Mouse (Mus musculus) liver, embryonic 16.5 days (tissue): ENCODE results near the gene BC067074. TPM values are rescaled to one million over a fixed set of nuclear protein-coding genes. Genes with fewer than 3 reads are reported as not detected.

Experiments used
- ATAC-seq: fragments of 200-750 bp; cut with Nextera tagmentation; 2 replicates; pipeline ENCODE4 v1.8.0; 2017; ENCODE audit warnings: low read depth, mild to moderate bottlenecking, moderate number of reproducible peaks, moderate library complexity
- H3K27ac ChIP-seq: fragments of 300-500 bp; sonication (generic); 2 replicates; pipeline ENCODE4 v1.5.1; 2014; ENCODE audit warnings: mild to moderate bottlenecking, low read length
- H3K27me3 ChIP-seq: fragments of 300-500 bp; sonication (generic); 2 replicates; pipeline ENCODE4 v1.6.1; 2014; ENCODE audit warnings: low read depth, low read length, mixed read lengths; ENCODE audit not compliant: control insufficient read depth, insufficient read depth
- H3K36me3 ChIP-seq: fragments of 300-500 bp; sonication (generic); 2 replicates; pipeline ENCODE4 v1.6.1; 2014; ENCODE audit warnings: mild to moderate bottlenecking; ENCODE audit not compliant: control insufficient read depth, insufficient read depth
- H3K4me1 ChIP-seq: fragments of 300-500 bp; sonication (generic); 2 replicates; pipeline ENCODE4 v1.6.1; 2014; ENCODE audit warnings: low read depth, low read length, mixed read lengths; ENCODE audit not compliant: control insufficient read depth
- H3K4me2 ChIP-seq: fragments of 300-500 bp; sonication (generic); 2 replicates; pipeline ENCODE4 v1.6.1; 2014; ENCODE audit warnings: low read depth, low read length, mixed read lengths
- H3K4me3 ChIP-seq: fragments of 300-500 bp; sonication (generic); 2 replicates; pipeline ENCODE4 v1.5.1; 2014; ENCODE audit warnings: low read depth, mild to moderate bottlenecking, low read length
- H3K9ac ChIP-seq: fragments of 300-500 bp; sonication (generic); 2 replicates; pipeline ENCODE4 v1.6.1; 2014; ENCODE audit warnings: low read depth, low read length
- H3K9me3 ChIP-seq: fragments of 300-500 bp; sonication (generic); replicated peaks from 2 replicates; pipeline ENCODE4 v1.6.1; 2016; ENCODE audit warnings: low read length; ENCODE audit not compliant: control insufficient read depth
- WGBS: fragments of 180-500 bp; shearing (Covaris S2); extraction: QIAGEN DNeasy Blood & Tissue Kit; methylation state at CpG from one replicate; pipeline ENCODE4 v1.1.7; 2014; ENCODE audit not compliant: insufficient replicate concordance; 5-methylcytosine and 5-hydroxymethylcytosine counted together
- polyA plus RNA-seq: library from polyadenylated mRNA; unstranded; fragments of >200 nt; fragmentation: Nextera tagmentation; extraction: Ambion mirVana; gene quantifications from 2 replicates; pipeline ENCODE4 v1.2.1, GENCODE M21; 2015

Gene BC067074
- polyA plus RNA-seq, 1 experiment from 2014 or later, result 0.18 TPM

DNA sequence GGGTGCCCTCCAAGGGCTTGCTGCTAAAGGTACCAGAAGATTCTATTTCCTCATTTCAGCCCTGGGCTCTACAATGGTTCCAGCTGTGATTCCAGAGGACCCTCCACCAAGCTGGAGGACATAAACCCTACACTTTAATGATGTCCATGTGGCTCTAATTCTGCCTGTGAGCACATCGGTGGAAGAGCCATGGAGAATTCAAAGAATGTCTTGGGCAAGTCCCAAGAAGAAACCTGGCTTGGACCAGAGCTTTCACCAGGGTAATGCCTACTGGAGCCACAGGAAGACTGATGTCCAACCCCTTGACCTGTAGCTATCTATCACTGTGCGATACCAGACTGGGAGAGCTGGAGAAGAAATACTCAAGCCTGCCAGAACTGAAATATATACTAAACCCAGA is 111.2 kb downstream of the BC067074 start:
- no peak overlapping the region for H3K4me3 ChIP-seq
- no peaks in the 10 kb centered on the region for H3K9me3 ChIP-seq
- no peaks in the 10 kb centered on the region for H3K4me1 ChIP-seq
- H3K4me2 ChIP-seq, result no peak overlapping the region
- no peak for ATAC-seq
- no peaks in the 10 kb centered on the region for H3K27me3 ChIP-seq
- 68% methylated on average over 2 of the region's 2 CpGs for WGBS
- H3K27ac ChIP-seq, result no peak overlapping the region
- H3K36me3 ChIP-seq, result no peaks in the 10 kb centered on the region
- no peak overlapping the region for H3K9ac ChIP-seq

DNA sequence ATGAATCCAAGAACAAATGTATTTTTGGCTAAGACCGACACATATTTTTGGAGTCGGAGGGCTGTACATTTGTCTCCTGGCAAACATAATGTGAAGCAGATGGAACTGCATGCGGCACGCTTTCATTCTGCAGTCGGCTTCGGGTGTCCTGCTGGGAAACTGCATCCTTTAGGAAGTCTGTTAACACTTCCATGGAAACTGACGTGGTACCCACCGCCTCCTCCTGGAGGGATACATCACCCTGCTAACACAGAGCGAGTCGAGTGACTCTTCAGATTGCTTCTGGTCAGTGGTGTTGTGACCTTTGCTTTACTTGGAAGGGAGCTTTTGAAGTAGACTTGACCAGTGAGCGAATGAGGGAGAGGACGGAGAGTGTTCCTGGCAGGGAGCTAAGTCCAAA is 117.0 kb downstream of the BC067074 start:
- Histone ChIP-seq H3K36me3 (no peaks in the 10 kb centered on the region), H3K9me3 (no peaks in the 10 kb centered on the region), H3K27ac (no peak overlapping the region), H3K4me2 (no peak overlapping the region), H3K4me3 (no peak overlapping the region), H3K27me3 (no peaks in the 10 kb centered on the region), H3K9ac (no peak overlapping the region), H3K4me1 (no peaks in the 10 kb centered on the region)
- WGBS, result 77% methylated on average over 12 of the region's 12 CpGs
- no peak for ATAC-seq

DNA sequence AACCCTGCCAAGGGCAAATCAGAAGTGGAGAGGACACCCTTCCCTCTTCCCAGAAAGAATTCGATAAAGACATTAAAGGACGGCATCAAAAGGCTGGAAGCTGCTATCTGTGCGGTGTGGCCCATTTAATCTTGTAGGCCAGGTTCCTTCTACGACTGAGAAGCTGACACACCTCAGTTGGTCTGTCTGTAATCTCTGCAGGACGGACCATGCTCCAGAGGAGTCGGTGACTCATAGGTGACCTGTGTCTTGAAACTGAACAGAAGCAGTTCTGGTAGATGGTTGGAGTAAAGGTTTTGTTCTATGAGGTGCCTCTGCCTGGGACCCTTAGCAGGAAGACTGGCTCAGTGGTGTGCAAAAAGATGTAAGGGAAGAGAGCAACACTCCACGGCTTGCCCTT is 122.6 kb downstream of the BC067074 start:
- Histone ChIP-seq H3K4me3 (no peak overlapping the region), H3K36me3 (no peaks in the 10 kb centered on the region), H3K27ac (no peak overlapping the region), H3K4me2 (no peak overlapping the region), H3K9me3 (no peaks in the 10 kb centered on the region), H3K27me3 (no peaks in the 10 kb centered on the region), H3K4me1 (no peaks in the 10 kb centered on the region; the same call in 1 of the 2 replicates), H3K9ac (no peak overlapping the region)
- no peak for ATAC-seq
- 62% methylated on average over 7 of the region's 7 CpGs for WGBS

DNA sequence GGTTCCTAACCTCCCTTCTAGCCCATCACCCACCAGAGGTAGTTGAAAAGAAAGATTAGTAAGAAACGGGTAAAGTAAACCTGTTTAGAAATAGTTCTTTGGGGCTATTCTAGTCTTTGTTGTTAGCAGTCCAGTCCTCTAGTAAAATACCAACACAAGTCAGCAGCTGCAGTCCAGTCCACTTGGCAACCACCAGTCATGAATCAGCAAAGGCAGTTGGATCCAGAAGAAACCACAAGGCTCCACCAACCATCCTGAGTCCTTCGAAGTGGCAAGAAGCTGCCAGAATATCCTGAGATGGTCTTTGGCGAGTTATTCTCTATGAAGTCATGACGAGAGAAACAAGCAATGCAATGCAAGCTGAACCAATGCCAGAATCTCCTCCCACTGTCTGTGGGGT is 124.0 kb downstream of the BC067074 start:
- Histone ChIP-seq H3K27ac (no peak overlapping the region), H3K36me3 (no peaks in the 10 kb centered on the region), H3K4me2 (no peak overlapping the region), H3K4me1 (no peaks in the 10 kb centered on the region; the same call in 1 of the 2 replicates), H3K4me3 (no peak overlapping the region), H3K9me3 (no peaks in the 10 kb centered on the region), H3K27me3 (no peaks in the 10 kb centered on the region), H3K9ac (no peak overlapping the region)
- ATAC-seq, result no peak
- WGBS, result 56% methylated on average over 4 of the region's 4 CpGs

DNA sequence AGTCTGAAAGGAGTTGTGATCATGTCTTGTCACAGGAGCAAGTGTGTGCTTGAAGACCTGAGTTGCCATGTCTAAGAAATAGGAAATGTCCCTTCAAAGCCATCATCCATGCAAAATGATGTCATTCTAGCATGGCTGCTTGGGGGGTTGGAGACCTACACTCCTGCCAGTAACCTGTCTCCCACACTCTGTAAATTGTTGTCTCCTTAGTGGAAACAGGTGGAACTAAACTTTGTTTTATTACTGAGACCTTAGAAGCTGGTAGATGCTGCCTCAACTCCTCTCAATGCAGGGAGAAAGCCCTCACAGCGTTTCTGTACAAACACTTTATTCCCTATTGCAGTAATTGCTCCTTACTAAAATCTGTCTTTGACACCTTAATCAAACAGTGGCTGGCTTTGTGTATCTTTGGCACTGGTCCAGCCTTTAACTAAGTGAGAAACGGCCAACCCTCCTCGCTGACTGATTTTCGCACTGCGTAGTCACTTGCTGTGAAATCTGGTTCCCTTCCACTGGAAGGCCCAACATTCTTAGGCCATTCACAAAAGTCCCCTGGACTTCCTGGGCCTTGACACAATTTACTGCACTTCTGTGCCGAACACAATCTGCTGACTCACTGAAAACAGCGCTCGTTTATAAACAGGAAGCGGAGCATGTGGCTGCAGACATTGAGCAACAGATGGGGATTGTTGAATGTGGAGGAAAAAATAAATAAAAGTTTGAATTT is 125.0 kb downstream of the BC067074 start:
- Histone ChIP-seq H3K27me3 (no peaks in the 10 kb centered on the region), H3K4me3 (no peak overlapping the region), H3K9me3 (no peaks in the 10 kb centered on the region), H3K27ac (no peak overlapping the region), H3K36me3 (no peaks in the 10 kb centered on the region), H3K4me2 (no peak overlapping the region), H3K9ac (no peak overlapping the region), H3K4me1 (no peaks in the 10 kb centered on the region; the same call in 1 of the 2 replicates)
- 21% methylated on average over 9 of the region's 9 CpGs for WGBS
- ATAC-seq, result peak; percentile 58; the same call in 1 of the 2 replicates

DNA sequence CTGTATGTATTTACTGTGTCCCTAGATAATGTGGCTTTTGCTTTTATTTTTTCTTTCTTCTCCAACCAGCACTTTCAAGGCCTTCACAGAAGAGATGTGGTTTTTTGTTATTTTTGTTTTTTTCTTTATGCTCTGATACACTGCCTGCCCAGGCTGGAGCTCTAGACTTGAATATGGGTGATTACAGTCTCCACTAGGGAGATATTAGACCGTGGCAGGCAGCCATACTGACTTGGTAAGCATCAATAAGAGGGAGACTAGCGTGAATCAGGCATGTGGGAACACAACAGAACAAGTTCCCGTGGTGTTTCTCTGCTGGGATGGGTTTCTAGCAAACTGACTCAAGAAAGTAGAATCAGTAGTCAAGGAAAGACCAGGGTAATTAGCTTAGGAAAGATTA is 125.7 kb downstream of the BC067074 start:
- Histone ChIP-seq H3K9ac (no peak overlapping the region), H3K9me3 (no peaks in the 10 kb centered on the region), H3K36me3 (no peaks in the 10 kb centered on the region), H3K4me2 (no peak overlapping the region), H3K4me3 (no peak overlapping the region), H3K27me3 (no peaks in the 10 kb centered on the region), H3K27ac (no peak overlapping the region), H3K4me1 (no peaks in the 10 kb centered on the region; the same call in 1 of the 2 replicates)
- WGBS, result 48% methylated on average over 3 of the region's 3 CpGs
- no peak for ATAC-seq

DNA sequence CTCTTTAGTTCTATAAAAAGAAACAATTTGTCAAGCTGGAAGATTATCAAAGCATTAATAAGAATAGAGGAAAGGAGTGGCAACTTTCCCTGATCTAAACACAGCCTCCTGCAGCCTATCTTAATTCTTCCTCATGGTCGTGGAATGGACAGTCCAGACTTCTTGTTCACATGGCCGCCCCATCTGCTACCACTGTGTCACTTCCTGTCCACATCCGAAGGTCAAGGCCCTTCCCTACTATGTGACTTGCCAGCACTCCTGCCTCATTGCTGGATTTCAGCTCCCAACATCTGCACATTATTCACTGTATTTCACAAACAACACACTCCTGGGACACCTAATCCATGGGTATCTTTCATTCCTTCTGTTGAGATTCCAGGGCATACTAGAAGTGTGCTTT is 128.5 kb downstream of the BC067074 start:
- no peaks in the 10 kb centered on the region for H3K27me3 ChIP-seq
- H3K9me3 ChIP-seq, result no peaks in the 10 kb centered on the region
- H3K4me3 ChIP-seq, result no peak overlapping the region
- no peak for ATAC-seq
- H3K36me3 ChIP-seq, result no peaks in the 10 kb centered on the region
- H3K9ac ChIP-seq, result no peak overlapping the region
- H3K4me1 ChIP-seq, result no peaks in the 10 kb centered on the region; the same call in 1 of the 2 replicates
- no peak overlapping the region for H3K4me2 ChIP-seq
- H3K27ac ChIP-seq, result no peak overlapping the region
- 47% methylated on average over 3 of the region's 3 CpGs for WGBS

DNA sequence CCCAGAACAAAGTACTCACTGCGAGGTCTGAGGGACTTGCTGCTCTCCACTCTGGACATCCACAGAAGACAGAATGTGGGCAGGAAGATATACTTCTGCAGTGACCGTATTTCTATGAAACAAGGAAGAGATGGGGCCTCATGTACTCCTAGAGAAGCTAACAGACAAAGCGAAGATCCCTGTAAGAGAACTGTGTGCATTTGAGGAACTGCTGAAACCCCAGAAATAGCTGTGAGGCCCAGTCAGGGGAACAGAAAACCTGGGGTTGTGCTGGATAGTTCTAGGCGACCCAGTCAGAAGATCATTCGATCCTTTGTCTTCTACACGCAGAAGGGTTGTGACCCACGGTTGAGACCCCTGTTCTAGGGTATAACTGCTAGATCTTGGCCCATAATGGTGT is 130.9 kb downstream of the BC067074 start:
- H3K4me3 ChIP-seq, result no peak overlapping the region
- 0 out of 2 replicates have a peak, but pooled peaks have one; percentile 9 for ATAC-seq
- H3K27me3 ChIP-seq, result no peaks in the 10 kb centered on the region
- H3K9ac ChIP-seq, result no peak overlapping the region
- 28% methylated on average over 7 of the region's 7 CpGs for WGBS
- H3K27ac ChIP-seq, result peak overlapping the region; percentile 28; the same call in 1 of the 2 replicates
- no peaks in the 10 kb centered on the region for H3K4me1 ChIP-seq
- no peaks in the 10 kb centered on the region for H3K36me3 ChIP-seq
- no peaks in the 10 kb centered on the region for H3K9me3 ChIP-seq
- no peak overlapping the region for H3K4me2 ChIP-seq

DNA sequence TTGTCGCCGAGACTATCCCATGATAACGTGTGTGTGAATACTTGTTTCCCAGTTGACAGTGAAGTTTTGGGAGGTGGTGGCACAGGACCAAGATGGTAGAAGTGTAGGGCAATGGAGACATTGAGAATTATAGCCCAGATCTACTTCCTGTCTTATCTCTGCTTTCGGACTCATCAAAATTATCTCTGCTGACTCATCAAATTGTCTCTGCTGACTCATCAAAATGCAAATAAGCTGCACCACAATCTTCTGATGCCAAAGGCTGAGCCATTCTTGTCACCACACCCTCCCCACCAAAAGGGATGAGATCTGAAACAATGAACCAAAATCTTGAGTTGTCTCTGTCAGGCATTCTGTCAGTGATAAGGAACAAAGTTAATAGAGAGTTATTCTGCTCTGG is 132.9 kb downstream of the BC067074 start:
- WGBS, result 66% methylated on average over 4 of the region's 4 CpGs
- ATAC-seq, result no peak
- no peak overlapping the region for H3K4me2 ChIP-seq
- no peak overlapping the region for H3K9ac ChIP-seq
- no peaks in the 10 kb centered on the region for H3K36me3 ChIP-seq
- no peak overlapping the region for H3K27ac ChIP-seq
- H3K4me1 ChIP-seq, result no peaks in the 10 kb centered on the region
- no peaks in the 10 kb centered on the region for H3K9me3 ChIP-seq
- H3K27me3 ChIP-seq, result no peaks in the 10 kb centered on the region
- H3K4me3 ChIP-seq, result no peak overlapping the region
